Mouse (Mus musculus) embryo, embryonic 11 days (tissue): Measurements from ENCODE around the gene Cbx2.

Source experiments
- DNase-seq: peaks from one replicate; pipeline ENCODE4 v3.0.0-alpha.2; 2015

Gene Cbx2

GRCm38 (mm10) chr11:119043761-119044550, 21.2 kb downstream of the Cbx2 start:
- DNase-seq: peak; percentile 77

DNA sequence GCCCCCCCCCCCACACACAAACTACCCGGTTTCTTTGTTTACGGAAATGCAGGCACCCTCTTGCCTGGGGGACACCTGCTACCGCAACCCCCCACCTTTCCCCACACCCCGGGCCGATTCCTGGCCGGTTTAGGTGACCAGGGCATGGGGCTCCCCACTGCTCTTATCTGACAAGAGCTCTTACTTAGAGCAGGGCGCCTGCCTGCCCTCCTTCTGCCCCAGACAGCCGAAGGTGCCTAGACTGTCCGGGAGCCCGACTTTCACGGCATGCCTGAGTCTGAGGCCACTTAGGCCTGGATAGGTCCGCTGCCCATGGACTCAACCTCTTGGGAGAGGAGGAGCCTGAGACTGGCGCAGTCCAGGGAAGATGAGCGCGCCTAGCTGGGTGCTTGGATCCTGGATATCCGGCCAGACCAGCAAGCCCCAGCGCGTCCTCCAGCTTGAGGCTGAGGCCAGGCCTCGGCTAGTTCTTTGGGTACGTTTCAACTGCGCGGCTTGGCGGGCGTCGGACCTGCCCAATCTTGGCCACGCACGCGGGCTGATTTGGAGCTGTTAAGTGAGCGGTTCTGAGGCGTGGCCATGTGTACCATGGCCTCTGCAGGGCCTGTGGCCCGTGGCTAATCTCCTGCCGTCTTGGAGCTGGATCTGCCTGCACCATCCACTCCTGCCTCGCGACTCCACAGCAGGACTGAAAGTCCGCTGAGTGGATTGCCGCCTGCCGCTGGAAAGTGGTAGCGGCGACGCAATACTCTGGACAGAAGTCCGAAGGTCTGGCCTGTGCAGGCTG, 22.0 kb downstream of the Cbx2 start:
- peak; percentile 64 for DNase-seq

- DNase-seq: peak; percentile 88
These were observed 24.0 kb downstream of the Cbx2 start for GRCm38 (mm10) chr11:119046601-119047245.

DNA sequence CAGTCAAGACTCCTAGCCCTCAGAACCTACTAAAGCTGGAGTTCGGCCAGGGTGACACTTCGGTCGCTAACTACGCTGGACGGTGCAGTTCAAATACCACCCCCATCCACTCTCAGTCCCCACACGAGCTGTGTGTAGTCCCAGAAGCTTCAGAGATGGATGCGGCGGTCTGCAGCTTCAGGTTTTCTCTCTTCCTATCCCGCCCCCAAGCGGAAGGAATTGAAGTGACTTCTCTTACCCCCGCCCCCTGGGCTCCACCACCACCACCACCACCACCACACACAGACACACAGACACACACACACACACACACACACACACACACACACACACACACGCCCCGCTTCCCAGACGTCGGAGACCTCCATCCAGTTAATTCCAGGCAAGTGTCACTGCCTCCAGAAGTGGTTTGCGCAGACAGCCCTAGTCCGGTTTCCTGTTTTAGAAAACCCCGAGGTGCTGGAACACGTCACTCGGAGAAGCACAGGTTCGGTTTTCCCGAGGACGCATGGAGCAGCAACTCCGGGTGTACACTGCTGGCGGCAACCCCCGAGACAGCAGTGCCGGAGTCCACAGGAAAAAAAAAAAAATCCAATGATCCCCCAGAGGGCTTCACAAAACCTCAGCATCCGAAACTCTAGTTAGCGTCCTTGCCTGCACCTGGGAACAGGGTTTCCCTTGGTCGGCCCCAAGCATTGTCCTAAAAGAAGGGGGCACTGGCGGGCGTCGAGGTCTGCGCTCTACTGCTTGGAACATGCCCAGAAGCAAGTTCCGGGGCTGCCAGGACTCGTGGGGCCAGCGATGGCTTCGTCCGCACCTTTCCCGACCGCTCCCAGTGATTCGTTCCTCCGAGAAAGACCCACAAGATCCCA, 24.7 kb downstream of the Cbx2 start:
- peak; percentile 80 for DNase-seq

- DNase-seq: no peak
These were observed 25.4 kb downstream of the Cbx2 start for GRCm38 (mm10) chr11:119048133-119048510.

GRCm38 (mm10) chr11:119050361-119050760, 27.6 kb downstream of the Cbx2 start:
- no peak for DNase-seq

GRCm38 (mm10) chr11:119051426-119051825, 28.7 kb downstream of the Cbx2 start:
- no peak for DNase-seq

- peak; percentile 75 for DNase-seq
These were observed 29.3 kb downstream of the Cbx2 start for GRCm38 (mm10) chr11:119051927-119052660.

- peak; percentile 75 for DNase-seq
These were observed 30.0 kb downstream of the Cbx2 start for GRCm38 (mm10) chr11:119052661-119053256.

GRCm38 (mm10) chr11:119053257-119053670, 30.5 kb downstream of the Cbx2 start:
- peak; percentile 97 for DNase-seq

DNA sequence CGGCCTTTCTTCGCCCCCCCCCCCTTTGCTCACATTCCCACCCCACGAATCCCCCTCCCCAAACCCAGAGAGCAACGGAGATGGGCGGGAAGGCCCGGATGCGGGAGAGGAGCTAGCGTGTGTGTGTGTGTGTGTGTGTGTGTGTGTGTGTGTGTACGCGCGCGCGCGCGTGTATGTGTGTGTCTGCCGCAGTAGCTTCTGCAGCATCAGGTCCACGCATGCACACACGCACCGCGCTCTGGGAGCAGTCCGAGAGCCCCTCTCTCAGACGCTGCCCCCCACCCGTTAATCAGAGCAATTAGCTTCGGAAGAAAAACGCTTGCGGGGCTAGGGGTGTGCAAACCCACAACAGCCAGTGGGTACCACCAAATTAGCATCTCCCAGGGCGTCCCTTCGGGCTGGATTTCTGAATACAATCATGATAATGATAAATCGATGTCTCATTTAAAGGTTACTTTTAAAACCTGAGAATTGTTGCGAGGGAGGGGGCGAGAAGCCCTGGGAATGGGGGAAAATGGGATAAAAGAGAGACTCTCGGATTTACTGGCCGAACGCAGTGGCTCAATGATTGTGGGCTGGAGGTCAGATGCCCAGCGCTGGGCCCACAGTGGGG, 31.1 kb downstream of the Cbx2 start:
- DNase-seq: peak; percentile 71

DNA sequence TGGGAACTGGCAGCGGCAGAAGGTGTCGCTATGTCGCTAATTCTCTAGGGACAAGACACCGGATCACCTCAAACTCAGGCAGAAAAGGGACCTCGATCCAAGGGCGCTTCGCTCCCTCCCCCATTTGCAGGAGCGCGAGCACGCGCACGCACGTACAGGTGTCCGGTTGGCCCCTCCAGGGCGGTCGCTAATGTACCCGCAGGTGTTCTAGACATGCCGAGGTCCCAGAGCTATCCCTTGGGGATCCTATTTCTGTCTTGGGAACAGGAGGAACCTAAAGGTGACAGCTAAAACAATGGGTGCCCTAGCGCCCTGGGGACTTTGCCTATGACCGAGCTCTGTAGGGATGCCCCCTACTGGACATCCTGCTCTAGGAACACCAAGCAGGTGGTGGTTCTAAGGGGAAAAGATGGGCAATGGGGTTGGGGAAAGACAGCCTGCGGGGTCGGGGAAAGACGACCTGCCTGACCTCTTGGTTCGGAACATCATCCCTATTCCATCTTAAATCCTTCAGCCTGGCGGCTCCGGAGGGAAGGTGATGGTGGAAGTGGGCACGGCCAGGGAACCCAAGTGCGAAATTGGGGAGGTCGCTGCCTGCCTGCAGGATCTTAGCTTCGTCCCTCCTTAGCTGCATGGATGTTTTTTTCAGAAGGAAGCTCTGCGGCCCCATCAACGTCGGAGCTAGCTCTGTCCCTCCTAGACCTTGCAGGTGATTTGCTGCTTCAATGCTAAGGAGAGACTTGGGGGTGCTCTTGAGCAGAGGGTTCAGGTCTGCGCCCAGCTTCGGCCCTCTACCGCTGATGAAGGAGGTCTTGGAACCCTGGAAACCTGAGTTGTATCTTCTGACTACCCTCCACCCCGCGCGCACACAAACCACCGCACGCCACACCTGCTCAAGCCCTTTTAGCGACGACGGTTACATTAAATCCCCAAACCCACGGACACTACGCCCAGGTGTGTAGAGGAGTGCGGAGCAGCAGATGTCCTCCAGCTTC, 31.9 kb downstream of the Cbx2 start:
- peak; percentile 69 for DNase-seq

- DNase-seq: no peak
These were observed 32.9 kb downstream of the Cbx2 start for GRCm38 (mm10) chr11:119055571-119056131.

- DNase-seq: peak; percentile 76
These were observed 33.8 kb downstream of the Cbx2 start for GRCm38 (mm10) chr11:119056301-119057211.

DNA sequence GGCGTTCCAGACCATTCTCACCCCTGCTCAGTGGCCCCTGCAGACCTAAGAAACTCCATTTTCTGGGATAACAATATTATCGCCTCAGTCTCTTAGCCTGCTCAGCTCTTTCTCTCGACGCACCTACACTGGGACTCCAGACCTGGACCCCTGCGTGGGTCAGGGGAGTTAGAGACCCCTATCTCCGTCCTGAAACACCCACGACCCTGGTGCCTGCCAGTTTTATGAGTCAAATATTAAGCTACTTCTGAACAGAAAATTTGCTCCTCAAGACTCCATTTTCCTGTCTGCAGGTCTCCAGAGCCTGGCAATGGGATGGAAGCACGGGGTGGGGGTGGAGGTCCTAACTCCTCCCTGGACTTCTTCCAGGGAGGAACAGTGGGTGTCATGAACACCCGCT, 34.5 kb downstream of the Cbx2 start:
- no peak for DNase-seq

GRCm38 (mm10) chr11:119058041-119058995, 35.6 kb downstream of the Cbx2 start:
- peak; percentile 66 for DNase-seq

GRCm38 (mm10) chr11:119059256-119059655, 36.5 kb downstream of the Cbx2 start:
- DNase-seq: no peak
